Mouse (Mus musculus) adrenal gland, postnatal 25 days (tissue): ENCODE data around the gene Cmip. TPM values are rescaled to one million over a fixed set of nuclear protein-coding genes. Genes with fewer than 3 reads are reported as not detected.

Experiments
- DNase-seq: peaks from one replicate; pipeline ENCODE4 v3.0.0; 2021; ENCODE audit warnings: mixed read lengths
- total RNA-seq: library from RNA; stranded (reverse); gene quantifications from 2 replicates; pipeline ENCODE4 v1.2.3, GENCODE M21; 2021

Cmip gene
- total RNA-seq, 1 experiment from 2014 or later, result 121 TPM

GRCm38 (mm10) chr8:117467466-117467865, 210.6 kb downstream of the Cmip start:
- DNase-seq, result no peak

GRCm38 (mm10) chr8:117469431-117470341, 212.8 kb downstream of the Cmip start:
- no peak for DNase-seq

- DNase-seq, result peak; percentile 63
Measured at GRCm38 (mm10) chr8:117470342-117470781, 213.5 kb downstream of the Cmip start.

GRCm38 (mm10) chr8:117471174-117471573, 214.3 kb downstream of the Cmip start:
- DNase-seq, result peak; percentile 73

GRCm38 (mm10) chr8:117471655-117472054, 214.8 kb downstream of the Cmip start:
- DNase-seq, result no peak

GRCm38 (mm10) chr8:117472332-117472731, 215.5 kb downstream of the Cmip start:
- DNase-seq, result no peak

GRCm38 (mm10) chr8:117474944-117475343, 218.1 kb downstream of the Cmip start:
- peak; percentile 95 for DNase-seq

GRCm38 (mm10) chr8:117475819-117476218, 219.0 kb downstream of the Cmip start:
- no peak for DNase-seq

- no peak for DNase-seq
Measured at GRCm38 (mm10) chr8:117478082-117478481, 221.2 kb downstream of the Cmip start.

- no peak for DNase-seq
Measured at GRCm38 (mm10) chr8:117479996-117480395, 223.1 kb downstream of the Cmip start.

GRCm38 (mm10) chr8:117480516-117480915, 223.7 kb downstream of the Cmip start:
- no peak for DNase-seq

GRCm38 (mm10) chr8:117481830-117482229, 225.0 kb downstream of the Cmip start:
- DNase-seq, result no peak

- DNase-seq, result peak; percentile 13
Measured at GRCm38 (mm10) chr8:117484731-117485130, 227.9 kb downstream of the Cmip start.

GRCm38 (mm10) chr8:117485316-117485715, 228.5 kb downstream of the Cmip start:
- DNase-seq, result no peak

GRCm38 (mm10) chr8:117488246-117489005, 231.6 kb downstream of the Cmip start:
- DNase-seq, result no peak

GRCm38 (mm10) chr8:117493543-117493942, 236.7 kb downstream of the Cmip start:
- DNase-seq, result no peak

GRCm38 (mm10) chr8:117494874-117495273, 238.0 kb downstream of the Cmip start:
- DNase-seq, result no peak

- DNase-seq, result peak; percentile 59
Measured at GRCm38 (mm10) chr8:117498179-117498914, 241.5 kb downstream of the Cmip start, which contains the start of gene Plcg2. Plcg2 (plus strand) TSS chr8:117498291.

- no peak for DNase-seq
Measured at GRCm38 (mm10) chr8:117498915-117499540, 242.2 kb downstream of the Cmip start.

GRCm38 (mm10) chr8:117500232-117500823, 243.5 kb downstream of the Cmip start:
- DNase-seq, result no peak

- no peak for DNase-seq
Measured at GRCm38 (mm10) chr8:117501323-117501722, 244.5 kb downstream of the Cmip start.
